Mouse (Mus musculus): Measurements from ENCODE around the gene Mtg2. TPM values are rescaled to one million over a fixed set of nuclear protein-coding genes. Genes with fewer than 3 reads are reported as not detected.

Mtg2 gene
- polyA plus RNA-seq, 1 experiment from 2014 or later = 38.1 TPM

DNA sequence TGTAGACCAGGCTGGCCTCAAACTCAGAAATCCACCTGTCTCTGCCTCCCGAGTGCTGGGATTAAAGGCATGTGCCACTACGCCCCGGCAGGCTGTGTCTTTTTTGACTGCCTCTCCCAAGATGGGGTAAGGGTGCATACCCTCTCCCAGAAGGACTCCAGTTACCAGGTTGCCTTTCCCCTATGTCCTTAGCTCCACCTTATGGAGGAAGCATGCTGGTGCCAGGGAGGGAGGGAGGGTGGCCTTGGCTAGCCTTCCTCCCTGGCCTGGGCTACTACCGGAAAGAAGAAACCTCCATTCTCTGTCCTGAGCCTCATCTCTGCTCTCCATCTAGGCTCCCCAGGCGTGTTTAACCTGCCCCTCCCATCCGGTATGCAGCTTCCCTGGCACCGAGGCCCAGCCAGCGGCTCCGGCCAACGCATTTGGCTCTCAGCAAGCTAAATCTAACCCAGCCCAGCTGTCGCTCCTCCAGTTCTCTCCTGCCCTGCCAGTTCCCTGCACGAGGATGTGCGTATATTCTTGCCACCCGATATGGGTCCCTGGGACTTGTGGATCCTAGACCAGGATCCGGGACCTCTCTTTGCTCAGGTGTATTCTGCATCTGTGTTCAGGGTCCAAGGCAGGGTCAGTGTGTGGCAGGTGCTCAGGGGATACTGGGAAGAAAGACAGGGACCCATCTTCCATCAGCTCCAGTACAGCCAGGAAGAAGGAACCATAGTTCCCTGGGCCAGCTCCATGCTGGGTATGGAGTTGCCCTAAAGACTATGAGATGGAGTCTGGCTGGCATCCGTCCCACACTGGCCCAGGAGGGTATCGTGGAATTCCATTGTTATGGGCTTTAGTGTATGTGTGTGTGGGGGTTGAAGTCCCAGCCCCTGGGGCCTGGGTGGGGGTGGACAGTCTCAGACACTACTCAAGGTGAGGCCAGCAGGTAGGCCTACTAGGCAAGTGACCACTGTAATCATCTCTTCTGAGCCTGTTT, 43.8 kb downstream of the Mtg2 start:
- Histone ChIP-seq H3K9me3 (ENCODE audit: control insufficient read depth, low read length) (no peaks in the 10 kb centered on the region), H3K27ac (ENCODE audit: low read length) (peak overlapping the region; percentile 16), H3K4me2 (ENCODE audit: low read length) (no peak overlapping the region), H3K9ac (replicated peaks; ENCODE audit: low read depth, low read length) (no peak overlapping the region), H3K36me3 (ENCODE audit: control insufficient read depth, insufficient read depth) (no peaks in the 10 kb centered on the region), H3K27me3 (replicated peaks; ENCODE audit: control insufficient read depth, insufficient read depth, low read length) (no peaks in the 10 kb centered on the region), H3K4me1 (replicated peaks; ENCODE audit: control insufficient read depth, insufficient read depth, low read length) (peaks cover 42% of the 10 kb centered on the region), H3K4me3 (replicated peaks; ENCODE audit: low read length) (no peak overlapping the region)
- WGBS = 36% methylated on average over 17 of the region's 17 CpGs
- ATAC-seq = no peak

DNA sequence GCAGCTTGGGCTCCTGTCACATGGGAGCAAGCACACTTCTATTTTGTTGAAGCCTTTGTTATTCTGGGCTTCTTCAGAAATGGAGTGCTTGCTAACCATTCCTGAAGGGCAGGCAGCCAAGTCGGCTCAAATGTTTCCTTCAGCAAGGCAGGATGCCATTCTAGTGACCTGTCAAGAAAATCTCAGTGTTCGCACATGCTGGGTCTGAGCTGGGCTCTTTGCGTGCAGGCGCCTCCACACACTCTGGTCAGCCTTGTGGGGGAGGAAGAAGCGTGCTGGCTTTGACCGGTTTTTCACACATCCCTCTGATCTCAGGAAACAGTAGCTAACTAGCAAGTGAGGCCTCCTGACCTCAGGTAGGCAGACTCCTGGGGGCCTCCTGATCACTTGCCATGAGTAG, 44.9 kb downstream of the Mtg2 start:
- Histone ChIP-seq H3K4me3 (replicated peaks; ENCODE audit: low read length) (no peak overlapping the region), H3K9me3 (ENCODE audit: control insufficient read depth, low read length) (no peaks in the 10 kb centered on the region), H3K36me3 (ENCODE audit: control insufficient read depth, insufficient read depth) (no peaks in the 10 kb centered on the region), H3K9ac (replicated peaks; ENCODE audit: low read depth, low read length) (no peak overlapping the region), H3K27ac (ENCODE audit: low read length) (peak overlapping the region; percentile 34), H3K4me1 (replicated peaks; ENCODE audit: control insufficient read depth, insufficient read depth, low read length) (peaks cover 48% of the 10 kb centered on the region), H3K27me3 (replicated peaks; ENCODE audit: control insufficient read depth, insufficient read depth, low read length) (no peaks in the 10 kb centered on the region), H3K4me2 (ENCODE audit: low read length) (no peak overlapping the region)
- WGBS = 16% methylated on average over 6 of the region's 6 CpGs
- no peak for ATAC-seq

DNA sequence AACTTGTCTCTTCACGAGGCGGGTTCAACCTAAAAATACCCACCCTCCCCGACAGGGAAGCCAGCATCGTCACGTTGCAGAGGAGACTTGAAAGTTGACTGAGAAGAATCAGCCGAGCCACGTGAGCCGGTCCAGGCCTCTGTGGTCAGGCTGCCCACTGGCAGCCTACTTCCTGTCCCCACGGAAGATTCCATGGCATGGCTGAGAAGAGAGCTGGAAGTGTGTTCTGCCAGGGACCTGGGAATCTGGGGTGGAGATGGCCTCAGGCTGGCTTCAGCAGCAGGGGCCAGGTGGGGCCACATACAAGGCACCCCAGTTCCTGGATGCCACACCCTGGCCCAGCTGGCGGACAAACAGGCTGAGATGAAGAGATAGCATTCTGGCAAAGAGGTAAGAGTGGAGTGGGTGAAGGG, 45.7 kb downstream of the Mtg2 start:
- Histone ChIP-seq H3K4me3 (replicated peaks; ENCODE audit: low read length) (no peak overlapping the region), H3K4me2 (ENCODE audit: low read length) (no peak overlapping the region), H3K27me3 (replicated peaks; ENCODE audit: control insufficient read depth, insufficient read depth, low read length) (no peaks in the 10 kb centered on the region), H3K9ac (replicated peaks; ENCODE audit: low read depth, low read length) (no peak overlapping the region), H3K9me3 (ENCODE audit: control insufficient read depth, low read length) (no peaks in the 10 kb centered on the region), H3K36me3 (ENCODE audit: control insufficient read depth, insufficient read depth) (no peaks in the 10 kb centered on the region), H3K4me1 (replicated peaks; ENCODE audit: control insufficient read depth, insufficient read depth, low read length) (peaks cover 49% of the 10 kb centered on the region), H3K27ac (ENCODE audit: low read length) (no peak overlapping the region)
- WGBS = 65% methylated on average over 10 of the region's 10 CpGs
- no peak for ATAC-seq

DNA sequence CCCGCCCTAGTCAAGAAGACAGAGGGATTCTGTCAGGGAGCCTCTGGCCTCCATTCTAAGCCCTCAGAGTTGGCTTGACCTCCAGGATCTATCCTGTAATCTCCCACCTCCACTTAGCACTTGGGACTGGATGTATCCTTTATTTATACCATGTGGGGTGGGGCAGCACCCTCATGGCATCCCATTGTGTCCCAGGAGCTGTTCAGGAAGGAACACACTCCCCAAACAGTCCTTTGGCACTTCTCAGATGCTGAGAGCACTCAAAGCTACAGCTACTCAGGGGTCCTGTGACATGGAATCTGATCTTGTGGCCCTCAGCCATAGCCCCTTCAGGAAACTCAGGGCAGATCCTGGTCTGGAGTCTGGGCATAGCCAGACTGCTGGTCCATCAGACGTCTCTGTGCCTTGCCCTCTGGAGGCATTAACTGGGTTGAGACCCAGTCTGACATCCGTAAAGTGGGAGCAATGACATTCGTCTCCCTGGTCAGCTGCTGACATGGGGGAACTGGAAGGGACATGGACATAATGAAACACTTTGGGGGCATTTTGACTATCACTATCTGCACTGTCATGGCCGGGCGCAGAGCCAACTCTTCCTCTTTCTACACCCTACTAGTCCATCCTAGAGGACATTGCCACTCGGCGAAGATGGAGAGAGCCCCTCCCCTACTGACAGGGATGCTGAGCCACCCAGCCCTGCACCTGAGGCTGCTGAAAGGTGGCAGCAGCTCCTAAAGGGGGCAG, 46.5 kb downstream of the Mtg2 start:
- no peak overlapping the region for H3K9ac ChIP-seq (replicated peaks; ENCODE audit: low read depth, low read length)
- no peak for ATAC-seq
- no peak overlapping the region for H3K4me2 ChIP-seq (ENCODE audit: low read length)
- H3K36me3 ChIP-seq (ENCODE audit: control insufficient read depth, insufficient read depth) = no peaks in the 10 kb centered on the region
- WGBS = 74% methylated on average over 8 of the region's 8 CpGs
- H3K9me3 ChIP-seq (ENCODE audit: control insufficient read depth, low read length) = no peaks in the 10 kb centered on the region
- H3K27me3 ChIP-seq (replicated peaks; ENCODE audit: control insufficient read depth, insufficient read depth, low read length) = no peaks in the 10 kb centered on the region
- H3K27ac ChIP-seq (ENCODE audit: low read length) = peak overlapping the region; percentile 76
- H3K4me1 ChIP-seq (replicated peaks; ENCODE audit: control insufficient read depth, insufficient read depth, low read length) = peaks cover 49% of the 10 kb centered on the region
- H3K4me3 ChIP-seq (replicated peaks; ENCODE audit: low read length) = no peak overlapping the region

DNA sequence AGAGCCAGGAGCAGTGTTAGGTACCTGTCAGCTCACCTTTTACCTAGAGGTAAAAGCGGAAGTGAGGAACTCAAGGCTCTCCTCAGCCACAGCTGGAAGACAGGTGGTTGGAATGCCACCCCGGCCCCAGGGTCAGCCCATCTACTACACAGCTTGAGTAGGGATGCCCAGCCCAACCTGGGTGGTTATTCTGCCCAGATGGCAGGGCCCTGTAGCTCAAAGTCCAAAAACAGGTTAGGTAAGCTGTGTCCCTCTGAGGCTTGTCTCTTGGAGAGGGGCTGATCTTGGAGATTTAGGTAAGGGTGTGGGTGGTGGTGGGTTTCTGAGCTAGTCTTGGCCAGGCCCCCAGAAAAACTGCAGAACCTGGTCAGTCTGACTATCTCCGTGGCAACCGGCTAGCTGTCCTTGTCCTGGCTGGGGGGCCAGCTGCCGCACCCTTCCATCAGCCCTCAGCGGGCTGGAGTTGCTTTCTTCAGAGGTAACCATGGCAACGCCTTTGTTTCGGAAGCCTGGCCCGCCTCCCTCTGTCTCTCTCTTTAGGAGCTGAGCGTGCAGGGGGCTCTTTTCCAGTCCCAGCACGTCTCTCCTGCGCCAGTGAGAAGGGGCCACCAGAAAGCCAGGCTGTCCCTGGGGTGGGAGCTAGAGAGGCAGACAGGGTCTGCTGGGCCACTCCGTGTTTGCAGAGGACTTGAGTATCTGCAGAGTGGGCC, 47.3 kb downstream of the Mtg2 start:
- Histone ChIP-seq H3K4me3 (replicated peaks; ENCODE audit: low read length) (peak overlapping the region; percentile 9; the same call in 1 of the 2 replicates), H3K36me3 (ENCODE audit: control insufficient read depth, insufficient read depth) (no peaks in the 10 kb centered on the region), H3K9me3 (ENCODE audit: control insufficient read depth, low read length) (no peaks in the 10 kb centered on the region), H3K4me1 (replicated peaks; ENCODE audit: control insufficient read depth, insufficient read depth, low read length) (peaks cover 49% of the 10 kb centered on the region), H3K27me3 (replicated peaks; ENCODE audit: control insufficient read depth, insufficient read depth, low read length) (no peaks in the 10 kb centered on the region), H3K27ac (ENCODE audit: low read length) (peak overlapping the region; percentile 76), H3K9ac (replicated peaks; ENCODE audit: low read depth, low read length) (peak overlapping the region; percentile 30; the same call in 1 of the 2 replicates), H3K4me2 (ENCODE audit: low read length) (peak overlapping the region; percentile 60)
- WGBS = 7% methylated on average over 13 of the region's 13 CpGs
- peak; percentile 29 for ATAC-seq

DNA sequence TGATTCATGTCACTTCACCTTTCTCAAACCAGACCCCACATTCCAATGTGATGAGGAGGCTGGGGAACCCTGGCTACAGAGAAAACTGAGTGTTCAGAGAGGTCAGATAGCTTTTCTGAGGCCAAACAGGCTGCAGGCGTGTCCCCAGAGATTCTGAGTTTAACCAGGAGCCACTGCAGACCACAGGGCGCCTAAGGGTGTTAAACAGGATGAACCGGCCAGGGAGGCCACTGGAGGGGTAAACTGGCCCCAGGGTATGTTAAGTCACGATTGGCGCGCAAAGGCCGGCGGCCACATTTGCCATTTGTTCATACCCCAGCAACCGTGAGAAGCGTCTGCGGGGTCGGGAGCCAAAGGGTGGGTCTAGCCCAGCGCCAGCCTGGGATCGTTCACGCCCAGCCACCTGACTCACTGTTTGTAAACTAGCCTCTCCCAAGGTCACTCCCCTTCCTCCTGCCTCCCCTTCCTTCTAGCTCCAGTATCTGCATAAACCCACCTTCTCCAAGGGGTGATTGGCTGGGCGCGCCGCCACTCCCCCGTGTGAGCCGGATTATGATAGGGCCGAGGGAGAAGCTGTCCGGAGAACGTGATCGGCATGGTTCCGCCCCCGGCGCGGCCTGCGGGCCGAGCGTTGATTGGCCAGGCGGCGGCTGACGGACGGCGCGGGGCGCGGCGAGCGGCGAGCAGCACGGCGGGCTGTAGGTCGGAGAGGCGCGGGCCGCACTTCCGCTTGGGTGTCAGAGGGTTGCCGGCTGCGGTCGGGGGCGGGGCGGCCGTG, 48.5 kb downstream of the Mtg2 start, which contains the start of gene Osbpl2:
Gene Osbpl2 (plus strand): TSS at position 646 of the 778 bp plus-strand sequence.
- ATAC-seq = peak; percentile 97
- Histone ChIP-seq H3K4me3 (replicated peaks; ENCODE audit: low read length) (peak within 1 kb of the TSS; percentile 90), H3K27me3 (replicated peaks; ENCODE audit: control insufficient read depth, insufficient read depth, low read length) (no peaks in the 10 kb centered on the region), H3K4me1 (replicated peaks; ENCODE audit: control insufficient read depth, insufficient read depth, low read length) (peaks cover 48% of the 10 kb centered on the region), H3K4me2 (ENCODE audit: low read length) (peak within 1 kb of the TSS; percentile 94), H3K36me3 (ENCODE audit: control insufficient read depth, insufficient read depth) (0 out of 2 replicates have a peak, but pooled peaks cover 5% of the 10 kb centered on the region), H3K9me3 (ENCODE audit: control insufficient read depth, low read length) (no peaks in the 10 kb centered on the region), H3K27ac (ENCODE audit: low read length) (peak within 1 kb of the TSS; percentile 76), H3K9ac (replicated peaks; ENCODE audit: low read depth, low read length) (peak within 1 kb of the TSS; percentile 85)
- 0% methylated on average over 54 of the region's 55 CpGs for WGBS

DNA sequence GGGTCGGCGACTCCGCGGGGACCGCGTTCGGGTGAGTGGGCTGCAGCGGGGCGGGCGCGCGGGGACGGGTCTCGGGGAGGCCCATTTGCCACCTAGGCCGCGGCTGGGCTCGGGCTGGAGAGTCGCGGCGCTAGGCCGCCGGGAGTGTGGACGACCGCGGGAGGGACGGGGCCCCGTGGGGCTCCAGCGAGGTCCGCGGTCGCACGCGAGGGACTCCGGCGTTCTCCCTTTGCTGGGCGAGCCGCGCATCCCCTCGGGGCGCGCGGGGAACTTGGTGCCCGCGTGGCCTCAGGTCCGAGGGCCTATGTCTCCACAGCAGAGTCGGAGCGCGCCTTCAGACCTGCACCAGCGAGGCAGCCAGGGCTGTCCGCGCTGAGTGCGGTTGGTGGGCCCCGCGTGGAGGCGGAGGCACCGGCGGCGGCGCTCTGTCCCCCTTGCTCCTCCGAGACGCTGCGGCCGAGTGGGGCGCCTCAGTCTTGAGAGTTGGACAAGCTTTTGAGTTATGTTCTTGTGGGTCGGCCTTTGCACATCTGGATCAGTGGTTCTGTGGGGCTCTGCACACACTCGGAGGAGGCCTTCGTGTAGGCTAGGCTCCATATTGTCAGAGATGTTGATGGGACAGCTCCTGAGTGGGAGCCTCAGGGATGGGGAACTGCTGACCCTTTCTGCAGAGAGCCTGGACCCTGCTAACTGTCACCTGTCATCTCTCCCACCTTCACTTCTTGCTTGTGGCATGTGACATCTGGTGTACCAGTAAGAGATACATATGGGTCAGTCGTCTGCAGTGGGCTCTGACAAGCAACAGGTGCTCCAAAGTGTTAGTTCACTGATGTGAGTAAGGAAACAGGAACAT, 49.3 kb downstream of the Mtg2 start:
- ATAC-seq = peak; percentile 48
- Histone ChIP-seq H3K27ac (ENCODE audit: low read length) (peak overlapping the region; percentile 63), H3K4me1 (replicated peaks; ENCODE audit: control insufficient read depth, insufficient read depth, low read length) (peaks cover 40% of the 10 kb centered on the region), H3K9me3 (ENCODE audit: control insufficient read depth, low read length) (no peaks in the 10 kb centered on the region), H3K4me2 (ENCODE audit: low read length) (peak overlapping the region; percentile 94), H3K4me3 (replicated peaks; ENCODE audit: low read length) (peak overlapping the region; percentile 90), H3K36me3 (ENCODE audit: control insufficient read depth, insufficient read depth) (0 out of 2 replicates have a peak, but pooled peaks cover 5% of the 10 kb centered on the region), H3K9ac (replicated peaks; ENCODE audit: low read depth, low read length) (peak overlapping the region; percentile 85), H3K27me3 (replicated peaks; ENCODE audit: control insufficient read depth, insufficient read depth, low read length) (no peaks in the 10 kb centered on the region)
- WGBS = 1% methylated on average over 54 of the region's 68 CpGs

DNA sequence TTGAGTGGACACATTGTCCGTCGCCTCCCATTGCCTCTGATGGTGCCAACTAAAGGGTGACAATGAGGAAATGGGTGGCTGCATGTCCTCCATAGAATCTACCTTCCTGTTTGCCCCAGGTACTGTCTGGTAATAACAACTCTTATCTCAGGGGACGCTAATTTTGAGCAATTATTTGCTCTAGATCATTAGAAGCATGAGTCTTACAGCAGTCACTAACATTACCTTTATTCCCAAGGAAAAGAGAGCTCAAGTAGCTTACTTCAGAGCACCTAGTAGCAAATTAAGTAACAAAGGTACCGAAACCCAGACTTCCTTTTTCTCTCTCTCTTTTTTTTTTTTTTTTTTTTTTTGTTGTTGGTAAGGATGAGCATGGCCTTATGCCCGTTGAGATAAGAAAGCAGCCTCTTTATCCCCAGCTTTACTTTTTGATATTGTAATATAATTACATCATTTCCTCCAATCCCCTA, 49.9 kb downstream of the Mtg2 start:
- Histone ChIP-seq H3K4me1 (replicated peaks; ENCODE audit: control insufficient read depth, insufficient read depth, low read length) (peaks cover 33% of the 10 kb centered on the region), H3K4me3 (replicated peaks; ENCODE audit: low read length) (peak overlapping the region; percentile 90), H3K27me3 (replicated peaks; ENCODE audit: control insufficient read depth, insufficient read depth, low read length) (no peaks in the 10 kb centered on the region), H3K36me3 (ENCODE audit: control insufficient read depth, insufficient read depth) (0 out of 2 replicates have a peak, but pooled peaks cover 5% of the 10 kb centered on the region), H3K27ac (ENCODE audit: low read length) (no peak overlapping the region), H3K9ac (replicated peaks; ENCODE audit: low read depth, low read length) (peak overlapping the region; percentile 85; the same call in 1 of the 2 replicates), H3K4me2 (ENCODE audit: low read length) (peak overlapping the region; percentile 94), H3K9me3 (ENCODE audit: control insufficient read depth, low read length) (no peaks in the 10 kb centered on the region)
- ATAC-seq = no peak
- WGBS = 65% methylated on average over 5 of the region's 5 CpGs
